Mouse (Mus musculus) heart, adult 2 months (tissue): ENCODE data around the gene Lonp2. TPM values are rescaled to one million over a fixed set of nuclear protein-coding genes. Genes with fewer than 3 reads are reported as not detected.

Source experiments
- DNase-seq, 2 experiments: peaks; one replicate each; pipeline ENCODE4 v3.0.0; 2021
- H3K27ac ChIP-seq: fragments of 200-600 bp; 2 replicates; pipeline ENCODE4 v1.8.1; 2022
- H3K27me3 ChIP-seq: fragments of 200-500 bp; 2 replicates; pipeline ENCODE4 v1.6.1; 2012; ENCODE audit warnings: mild to moderate bottlenecking, low read length, inconsistent platforms, mixed read lengths; ENCODE audit not compliant: control insufficient read depth, insufficient read depth
- H3K36me3 ChIP-seq: fragments of 200-500 bp; 2 replicates; pipeline ENCODE4 v1.6.1; 2012; ENCODE audit warnings: low read length, inconsistent platforms; ENCODE audit not compliant: control insufficient read depth, insufficient read depth
- H3K4me1 ChIP-seq: fragments of 200-500 bp; 2 replicates; pipeline ENCODE4 v1.6.1; 2011; ENCODE audit warnings: low read length; ENCODE audit not compliant: control insufficient read depth, insufficient read depth
- H3K4me3 ChIP-seq: fragments of 200-600 bp; 2 replicates; pipeline ENCODE4 v1.8.1; 2022
- H3K79me2 ChIP-seq: fragments of 200-500 bp; replicated peaks from 2 replicates; pipeline ENCODE4 v1.6.1; 2012; ENCODE audit warnings: mild to moderate bottlenecking, inconsistent platforms, low read length, moderate library complexity, mixed read lengths; ENCODE audit not compliant: control insufficient read depth, insufficient read depth
- H3K9ac ChIP-seq: fragments of 200-500 bp; 2 replicates; pipeline ENCODE4 v1.6.1; 2012; ENCODE audit warnings: low read depth, mild to moderate bottlenecking, control low read depth, inconsistent platforms, low read length, mixed read lengths
- CTCF ChIP-seq: fragments of 200-600 bp; IDR thresholded peaks from 2 replicates; pipeline ENCODE4 v1.8.1; 2022; ENCODE audit warnings: antibody characterized with exemption, mild to moderate bottlenecking, moderate library complexity
- EP300 ChIP-seq: fragments of 200-500 bp; IDR thresholded peaks from 2 replicates; pipeline ENCODE4 v1.6.1; 2011; ENCODE audit warnings: low read depth, low read length, control low read depth; ENCODE audit not compliant: insufficient read depth
- POLR2A ChIP-seq: fragments of 200-500 bp; IDR thresholded peaks from 2 replicates; pipeline ENCODE4 v1.6.1; 2011; ENCODE audit warnings: mild to moderate bottlenecking, low read depth, low read length, control low read depth; ENCODE audit not compliant: insufficient read depth
- WGBS: fragments of 180-500 bp; shearing (Covaris S2); methylation state at CpG from one replicate; pipeline ENCODE4 v1.1.7; 2018; 5-methylcytosine and 5-hydroxymethylcytosine counted together
- intact Hi-C: fragments of 180-260 bp; cut with DNase I; formaldehyde crosslinking; loops from one replicate; pipeline ENCODE4 v1.15.1; 2025
- long read RNA-seq: library from polyadenylated mRNA; stranded (forward); transcript quantifications from one replicate; pipeline ENCODE4 v2.0.0, GENCODE M21; 2021
- polyA plus RNA-seq: library from polyadenylated mRNA; depleted of rRNA; stranded (reverse); fragments of >200 nt; gene quantifications from 2 replicates; pipeline ENCODE4 v1.2.3, GENCODE M21; 2012; rRNA removed
- total RNA-seq, 2 experiments: library from RNA; stranded (reverse); gene quantifications; 2 replicates each; pipeline ENCODE4 v1.2.3; 2021

The Lonp2 gene
- 10 to 100 TPM; 69.9 to 81.5 TPM for total RNA-seq
- polyA plus RNA-seq, result 53.4 and 55.3 TPM in 2 replicates
- long read RNA-seq, transcript Lonp2-201 (15 exons, 2,860 nt), result major isoform, 70 of 85 reads
- long read RNA-seq, transcript Lonp2-203 (13 exons, 2,372 nt), result minor isoform, 5 of 85 reads
- long read RNA-seq, partial matches to known transcripts, result 6 of 85 reads
- long read RNA-seq, other reads (novel, unspliced or antisense), result 4 of 85 reads

GRCm38 (mm10) chr8:86623911-86624731, at the start of gene Lonp2:
TSS of gene Lonp2 (plus strand) at chr8:86624043.
- Histone ChIP-seq H3K79me2 (peaks cover 2% of the 10 kb centered on the region; the same call in 1 of the 2 replicates), H3K27me3 (no peaks in the 10 kb centered on the region), H3K27ac (peak within 1 kb of the TSS; percentile 94), H3K4me1 (peaks cover 3% of the 10 kb centered on the region), H3K36me3 (peaks cover 17% of the 10 kb centered on the region), H3K4me3 (peak within 1 kb of the TSS; percentile 71), H3K9ac (peak within 1 kb of the TSS; percentile 83)
- TF ChIP-seq POLR2A (peak; percentile 89), CTCF (no peak), EP300 (peak; percentile 47; the same call in 1 of the 2 replicates)
- peak; percentile 99 to 100 for DNase-seq
- intact Hi-C loops, result loop anchor here (2.0 to 5.0 kb wide), 3 partner anchors 118 to 279 kb away; no protein-coding TSS in a partner anchor
- WGBS, result under 1% methylated on average over 62 of the region's 62 CpGs

- TF ChIP-seq POLR2A (no peak), CTCF (no peak), EP300 (no peak)
- no peak for DNase-seq
- intact Hi-C loops, result no loop called here
Observed at GRCm38 (mm10) chr8:86577547-86577946, 46.3 kb upstream of the Lonp2 start.

GRCm38 (mm10) chr8:86578076-86578475, 45.8 kb upstream of the Lonp2 start:
- intact Hi-C loops, result loop anchor here (1.0 kb wide), 1 partner anchor 17 kb away; no protein-coding TSS in a partner anchor
- H3K79me2 ChIP-seq, result no peaks in the 10 kb centered on the region
- DNase-seq, result peak; percentile 43 to 59
- TF ChIP-seq EP300, result no peak
- no peak for TF ChIP-seq POLR2A
- no peak for TF ChIP-seq CTCF
- peaks cover 4% of the 10 kb centered on the region; the same call in 1 of the 2 replicates for H3K4me1 ChIP-seq
- no peaks in the 10 kb centered on the region for H3K36me3 ChIP-seq
- H3K4me3 ChIP-seq, result no peak overlapping the region
- no peaks in the 10 kb centered on the region for H3K27me3 ChIP-seq
- WGBS, result 8% methylated on average over 9 of the region's 9 CpGs
- H3K9ac ChIP-seq, result no peak overlapping the region
- no peak overlapping the region for H3K27ac ChIP-seq

More at GRCm38 (mm10) chr8:86577547-86577946, 46.3 kb upstream of the Lonp2 start:
- Histone ChIP-seq H3K79me2 (no peaks in the 10 kb centered on the region), H3K27ac (no peak overlapping the region), H3K9ac (no peak overlapping the region), H3K4me3 (no peak overlapping the region), H3K36me3 (no peaks in the 10 kb centered on the region), H3K4me1 (peaks cover 4% of the 10 kb centered on the region; the same call in 1 of the 2 replicates), H3K27me3 (no peaks in the 10 kb centered on the region)
- 91% methylated on average over 8 of the region's 8 CpGs for WGBS

- Histone ChIP-seq H3K79me2 (no peaks in the 10 kb centered on the region), H3K36me3 (no peaks in the 10 kb centered on the region), H3K27ac (no peak overlapping the region), H3K4me1 (peaks cover 4% of the 10 kb centered on the region; the same call in 1 of the 2 replicates), H3K27me3 (no peaks in the 10 kb centered on the region), H3K9ac (no peak overlapping the region), H3K4me3 (no peak overlapping the region)
- TF ChIP-seq POLR2A (no peak), EP300 (no peak), CTCF (no peak)
- intact Hi-C loops, result loop anchor here (1.0 kb wide), 1 partner anchor 17 kb away; no protein-coding TSS in a partner anchor
- no peak for DNase-seq
- WGBS, result 55% methylated on average over 8 of the region's 8 CpGs
Observed at GRCm38 (mm10) chr8:86578693-86579092, 45.1 kb upstream of the Lonp2 start.

GRCm38 (mm10) chr8:86580458-86580857, 43.4 kb upstream of the Lonp2 start, which contains the start of gene Abcc12:
TSS of gene Abcc12 (minus strand) at chr8:86580686.
- DNase-seq, result no peak
- Histone ChIP-seq H3K27ac (no peak within 1 kb of the TSS), H3K36me3 (no peaks in the 10 kb centered on the region), H3K9ac (no peak within 1 kb of the TSS), H3K79me2 (no peaks in the 10 kb centered on the region), H3K4me3 (no peak within 1 kb of the TSS), H3K4me1 (peaks cover 6% of the 10 kb centered on the region), H3K27me3 (no peaks in the 10 kb centered on the region)
- no peak for TF ChIP-seq CTCF
- no peak for TF ChIP-seq EP300
- no peak for TF ChIP-seq POLR2A
- intact Hi-C loops, result loop anchor here (10.0 kb wide), 2 partner anchors 324 to 1126 kb away; no protein-coding TSS in a partner anchor

GRCm38 (mm10) chr8:86581921-86582331, 41.9 kb upstream of the Lonp2 start:
- TF ChIP-seq EP300 (no peak), POLR2A (no peak), CTCF (peak; percentile 22)
- no peak overlapping the region for H3K4me3 ChIP-seq
- H3K27ac ChIP-seq, result no peak overlapping the region
- H3K79me2 ChIP-seq, result no peaks in the 10 kb centered on the region
- no peak for DNase-seq
- no peak overlapping the region for H3K9ac ChIP-seq
- no peaks in the 10 kb centered on the region for H3K36me3 ChIP-seq
- H3K4me1 ChIP-seq, result peaks cover 5% of the 10 kb centered on the region
- no peaks in the 10 kb centered on the region for H3K27me3 ChIP-seq
- 77% methylated on average over 4 of the region's 4 CpGs for WGBS
- intact Hi-C loops, result loop anchor here (10.0 kb wide), 2 partner anchors 323 to 1127 kb away; no protein-coding TSS in a partner anchor
